Mouse (Mus musculus) hindbrain, embryonic 11.5 days (tissue): ENCODE results near the gene Trpc4ap. TPM values are rescaled to one million over a fixed set of nuclear protein-coding genes. Genes with fewer than 3 reads are reported as not detected.
A peak's percentile ranks its signal among the peaks of the same experiment; 100 is the strongest.

Source experiments
- ATAC-seq: fragments of 200-750 bp; cut with Nextera tagmentation; 2 replicates; pipeline ENCODE4 v1.8.0; 2017; ENCODE audit warnings: mild to moderate bottlenecking, moderate TSS enrichment, moderate library complexity; ENCODE audit not compliant: low FRiP score
- DNase-seq: peaks from one replicate; pipeline ENCODE4 v3.0.0-alpha.2; 2015; ENCODE audit warnings: low spot score
- H3K27ac ChIP-seq: fragments of 300-500 bp; sonication (generic); 2 replicates; pipeline ENCODE4 v1.5.1; 2014; ENCODE audit warnings: mild to moderate bottlenecking, low read depth, low read length
- H3K27me3 ChIP-seq: fragments of 300-500 bp; sonication (generic); 2 replicates; pipeline ENCODE4 v1.6.1; 2014; ENCODE audit warnings: mild to moderate bottlenecking, low read length, moderate library complexity, mixed read lengths; ENCODE audit not compliant: control insufficient read depth, insufficient read depth
- H3K36me3 ChIP-seq: fragments of 300-500 bp; sonication (generic); 2 replicates; pipeline ENCODE4 v1.6.1; 2014; ENCODE audit warnings: mild to moderate bottlenecking, low read length, moderate library complexity, mixed read lengths; ENCODE audit not compliant: control insufficient read depth, insufficient read depth
- H3K4me1 ChIP-seq: fragments of 300-500 bp; sonication (generic); replicated peaks from 2 replicates; pipeline ENCODE4 v1.6.1; 2014; ENCODE audit warnings: low read length, mixed read lengths; ENCODE audit not compliant: control insufficient read depth, insufficient read depth
- H3K4me2 ChIP-seq: fragments of 300-500 bp; sonication (generic); replicated peaks from 2 replicates; pipeline ENCODE4 v1.6.1; 2014; ENCODE audit warnings: mild to moderate bottlenecking, low read depth, low read length
- H3K4me3 ChIP-seq: fragments of 300-500 bp; sonication (generic); 2 replicates; pipeline ENCODE4 v1.5.1; 2014; ENCODE audit warnings: low read depth, low read length
- H3K9ac ChIP-seq: fragments of 300-500 bp; sonication (generic); 2 replicates; pipeline ENCODE4 v1.6.1; 2014; ENCODE audit warnings: low read depth, low read length
- H3K9me3 ChIP-seq: fragments of 300-500 bp; sonication (generic); 2 replicates; pipeline ENCODE4 v1.6.1; 2016; ENCODE audit warnings: low read length; ENCODE audit not compliant: control insufficient read depth
- WGBS: fragments of 180-500 bp; shearing (Covaris S2); extraction: QIAGEN DNeasy Blood & Tissue Kit; methylation state at CpG from one replicate; pipeline ENCODE4 v1.1.7; 2014; 5-methylcytosine and 5-hydroxymethylcytosine counted together
- polyA plus RNA-seq: library from polyadenylated mRNA; unstranded; fragments of >200 nt; fragmentation: Nextera tagmentation; extraction: Ambion mirVana; gene quantifications from 2 replicates; pipeline ENCODE4 v1.2.1, GENCODE M21; 2014

Gene Trpc4ap
- polyA plus RNA-seq, 1 experiment from 2014 or later = 154 TPM

GRCm38 (mm10) chr2:155641540-155642472 lies 50.4 kb downstream of the Trpc4ap start:
- DNase-seq = peak; percentile 34
- Histone ChIP-seq H3K4me2 (no peak overlapping the region), H3K4me3 (no peak overlapping the region), H3K4me1 (no peaks in the 10 kb centered on the region), H3K27ac (peak overlapping the region; percentile 65), H3K9me3 (no peaks in the 10 kb centered on the region), H3K27me3 (no peaks in the 10 kb centered on the region), H3K36me3 (peaks cover 6% of the 10 kb centered on the region; the same call in 1 of the 2 replicates), H3K9ac (no peak overlapping the region)
- ATAC-seq = peak; percentile 71
- WGBS = 81% methylated on average over 18 of the region's 18 CpGs

- Histone ChIP-seq H3K27me3 (no peaks in the 10 kb centered on the region), H3K4me2 (no peak overlapping the region), H3K9me3 (no peaks in the 10 kb centered on the region), H3K4me1 (no peaks in the 10 kb centered on the region), H3K4me3 (no peak overlapping the region), H3K9ac (no peak overlapping the region), H3K27ac (no peak overlapping the region), H3K36me3 (0 out of 2 replicates have a peak, but pooled peaks cover 6% of the 10 kb centered on the region)
- ATAC-seq (no peak), DNase-seq (peak; percentile 6)
- WGBS = 77% methylated on average over 6 of the region's 6 CpGs
Measured at GRCm38 (mm10) chr2:155640656-155641055, 51.5 kb downstream of the Trpc4ap start.

GRCm38 (mm10) chr2:155637411-155637810 lies 54.8 kb downstream of the Trpc4ap start:
- H3K9me3 ChIP-seq = no peaks in the 10 kb centered on the region
- H3K9ac ChIP-seq = no peak overlapping the region
- peaks cover 6% of the 10 kb centered on the region for H3K27me3 ChIP-seq
- H3K36me3 ChIP-seq = peaks cover 9% of the 10 kb centered on the region; the same call in 1 of the 2 replicates
- H3K27ac ChIP-seq = no peak overlapping the region
- no peak for ATAC-seq
- no peak overlapping the region for H3K4me2 ChIP-seq
- 98% methylated on average over 4 of the region's 4 CpGs for WGBS
- no peaks in the 10 kb centered on the region for H3K4me1 ChIP-seq
- H3K4me3 ChIP-seq = no peak overlapping the region
- DNase-seq = no peak

GRCm38 (mm10) chr2:155636881-155637280 lies 55.3 kb downstream of the Trpc4ap start:
- Histone ChIP-seq H3K4me2 (no peak overlapping the region), H3K36me3 (peaks cover 9% of the 10 kb centered on the region; the same call in 1 of the 2 replicates), H3K27ac (no peak overlapping the region), H3K4me3 (no peak overlapping the region), H3K9ac (no peak overlapping the region), H3K27me3 (peaks cover 11% of the 10 kb centered on the region), H3K9me3 (no peaks in the 10 kb centered on the region), H3K4me1 (no peaks in the 10 kb centered on the region)
- DNase-seq = no peak
- ATAC-seq = no peak

- no peak overlapping the region for H3K4me2 ChIP-seq
- DNase-seq (no peak), ATAC-seq (no peak)
- H3K36me3 ChIP-seq = peaks cover 9% of the 10 kb centered on the region; the same call in 1 of the 2 replicates
- peaks cover 2% of the 10 kb centered on the region; the same call in 1 of the 2 replicates for H3K4me1 ChIP-seq
- 93% methylated on average over 8 of the region's 8 CpGs for WGBS
- no peak overlapping the region for H3K27ac ChIP-seq
- no peaks in the 10 kb centered on the region for H3K9me3 ChIP-seq
- peaks cover 21% of the 10 kb centered on the region for H3K27me3 ChIP-seq
- H3K9ac ChIP-seq = no peak overlapping the region
- H3K4me3 ChIP-seq = no peak overlapping the region
Measured at GRCm38 (mm10) chr2:155635961-155636360, 56.2 kb downstream of the Trpc4ap start.

- Histone ChIP-seq H3K9me3 (no peaks in the 10 kb centered on the region), H3K9ac (no peak overlapping the region), H3K4me1 (peaks cover 2% of the 10 kb centered on the region; the same call in 1 of the 2 replicates), H3K27me3 (peaks cover 35% of the 10 kb centered on the region), H3K36me3 (peaks cover 6% of the 10 kb centered on the region; the same call in 1 of the 2 replicates), H3K27ac (no peak overlapping the region), H3K4me3 (no peak overlapping the region), H3K4me2 (no peak overlapping the region)
- no peak for DNase-seq
- no peak for ATAC-seq
- 96% methylated on average over 8 of the region's 8 CpGs for WGBS
Measured at GRCm38 (mm10) chr2:155634562-155634961, 57.6 kb downstream of the Trpc4ap start.

- 90% methylated on average over 9 of the region's 9 CpGs for WGBS
- Histone ChIP-seq H3K4me1 (peaks cover 5% of the 10 kb centered on the region), H3K4me2 (no peak overlapping the region), H3K27ac (no peak overlapping the region), H3K27me3 (peaks cover 41% of the 10 kb centered on the region), H3K36me3 (peaks cover 6% of the 10 kb centered on the region; the same call in 1 of the 2 replicates), H3K9ac (no peak overlapping the region), H3K4me3 (no peak overlapping the region), H3K9me3 (no peaks in the 10 kb centered on the region)
- ATAC-seq (no peak), DNase-seq (no peak)
Measured at GRCm38 (mm10) chr2:155633731-155634130, 58.5 kb downstream of the Trpc4ap start.

- Histone ChIP-seq H3K27me3 (peaks cover 46% of the 10 kb centered on the region), H3K36me3 (peaks cover 6% of the 10 kb centered on the region; the same call in 1 of the 2 replicates), H3K27ac (no peak overlapping the region), H3K9ac (no peak overlapping the region), H3K4me2 (no peak overlapping the region), H3K9me3 (no peaks in the 10 kb centered on the region), H3K4me1 (peaks cover 5% of the 10 kb centered on the region), H3K4me3 (no peak overlapping the region)
- WGBS = 64% methylated on average over 18 of the region's 19 CpGs
- DNase-seq = no peak
- ATAC-seq = no peak
Measured at GRCm38 (mm10) chr2:155633121-155633520, 59.1 kb downstream of the Trpc4ap start.
